Mouse (Mus musculus) hematopoietic stem cell, adult 5-6 weeks (primary cell): ENCODE measurements at regions not wholly inside any gene's neighbourhood (a gene's known extent, or its start where the extent isn't known, plus 50 kb on each side); places are given as distances from the start of the nearest gene placed in this dataset.

Experiments used
- ATAC-seq, 2 experiments: fragments of 125-278 bp in 1 of 2; replicated peaks in 1 of 2; 2 replicates each; pipeline ENCODE4 v1.8.0; 2016 to 2017; ENCODE audit warnings: inconsistent platforms in 2 of 2, mild to moderate bottlenecking in 2 of 2, moderate number of reproducible peaks in 2 of 2, low read depth in 1 of 2, moderate TSS enrichment in 1 of 2; ENCODE audit not compliant: low FRiP score in 2 of 2, poor library complexity in 2 of 2, severe bottlenecking in 2 of 2, insufficient read depth in 1 of 2, low TSS enrichment in 1 of 2

GRCm38 (mm10) chr3:130921621-130922245 lies 188.5 kb upstream of the Lef1 start:
- ATAC-seq: no peak

- no peak for ATAC-seq
These were observed 183.6 kb upstream of the Rpl34 start for GRCm38 (mm10) chr3:130913812-130914211.

GRCm38 (mm10) chr3:130905101-130905500 lies 174.9 kb upstream of the Rpl34 start:
- ATAC-seq: no peak

- no peak for ATAC-seq
These were observed 173.1 kb upstream of the Rpl34 start for GRCm38 (mm10) chr3:130903329-130903728.

GRCm38 (mm10) chr3:130902376-130902775 lies 172.2 kb upstream of the Rpl34 start:
- ATAC-seq: no peak

GRCm38 (mm10) chr3:130901343-130901742 lies 171.1 kb upstream of the Rpl34 start:
- no peak for ATAC-seq

GRCm38 (mm10) chr3:130900846-130901245 lies 170.6 kb upstream of the Rpl34 start:
- ATAC-seq: no peak

GRCm38 (mm10) chr3:130900054-130900840 lies 170.0 kb upstream of the Rpl34 start:
- peak; percentile 91 to 95 for ATAC-seq

GRCm38 (mm10) chr3:130894168-130894814 lies 164.1 kb upstream of the Rpl34 start:
- ATAC-seq: no peak

- no peak for ATAC-seq
These were observed 161.1 kb upstream of the Rpl34 start for GRCm38 (mm10) chr3:130891310-130891709.

GRCm38 (mm10) chr3:130888587-130888986 lies 158.4 kb upstream of the Rpl34 start:
- ATAC-seq: no peak

- no peak for ATAC-seq
These were observed 157.5 kb upstream of the Rpl34 start for GRCm38 (mm10) chr3:130887540-130888312.

- ATAC-seq: no peak
These were observed 155.8 kb upstream of the Rpl34 start for GRCm38 (mm10) chr3:130885974-130886373.

GRCm38 (mm10) chr3:130884393-130884792 lies 154.2 kb upstream of the Rpl34 start:
- ATAC-seq: no peak

- ATAC-seq: no peak
These were observed 153.7 kb upstream of the Rpl34 start for GRCm38 (mm10) chr3:130883928-130884327.

GRCm38 (mm10) chr3:130883319-130883718 lies 153.1 kb upstream of the Rpl34 start:
- no peak for ATAC-seq

- ATAC-seq: no peak
These were observed 150.3 kb upstream of the Rpl34 start for GRCm38 (mm10) chr3:130880482-130880881.

- ATAC-seq: no peak
These were observed 149.3 kb upstream of the Rpl34 start for GRCm38 (mm10) chr3:130879463-130879862.
